Mouse (Mus musculus): ENCODE measurements around the gene St6gal1.

The St6gal1 gene

GRCm38 (mm10) chr16:23272521-23273230 lies 48.1 kb downstream of the St6gal1 start:
- peak in 1 of 2 experiments; percentile 8 for DNase-seq (ENCODE audit: low spot score in 2 of 2)

DNA sequence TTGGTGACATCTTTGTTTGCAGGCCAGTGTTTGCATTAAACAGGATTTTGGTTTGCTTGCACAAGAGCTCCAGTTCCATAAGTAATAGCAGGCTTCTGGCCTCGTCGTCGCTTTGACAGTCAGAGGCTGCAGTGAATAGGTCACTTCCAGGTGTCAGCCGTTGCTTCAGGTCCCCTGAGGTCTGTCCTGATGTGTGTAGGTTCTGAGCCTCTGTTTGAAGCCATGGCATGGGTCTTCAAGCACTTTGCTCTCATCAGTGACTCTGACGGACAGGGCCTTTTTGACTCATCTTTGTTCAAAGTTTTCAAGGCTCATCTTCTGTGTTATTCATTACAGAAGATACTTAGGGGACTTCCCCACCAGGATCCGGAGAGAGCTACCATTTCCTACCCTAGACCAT lies 49.5 kb downstream of the St6gal1 start:
- DNase-seq (ENCODE audit: low spot score in 2 of 2) = no peak

DNA sequence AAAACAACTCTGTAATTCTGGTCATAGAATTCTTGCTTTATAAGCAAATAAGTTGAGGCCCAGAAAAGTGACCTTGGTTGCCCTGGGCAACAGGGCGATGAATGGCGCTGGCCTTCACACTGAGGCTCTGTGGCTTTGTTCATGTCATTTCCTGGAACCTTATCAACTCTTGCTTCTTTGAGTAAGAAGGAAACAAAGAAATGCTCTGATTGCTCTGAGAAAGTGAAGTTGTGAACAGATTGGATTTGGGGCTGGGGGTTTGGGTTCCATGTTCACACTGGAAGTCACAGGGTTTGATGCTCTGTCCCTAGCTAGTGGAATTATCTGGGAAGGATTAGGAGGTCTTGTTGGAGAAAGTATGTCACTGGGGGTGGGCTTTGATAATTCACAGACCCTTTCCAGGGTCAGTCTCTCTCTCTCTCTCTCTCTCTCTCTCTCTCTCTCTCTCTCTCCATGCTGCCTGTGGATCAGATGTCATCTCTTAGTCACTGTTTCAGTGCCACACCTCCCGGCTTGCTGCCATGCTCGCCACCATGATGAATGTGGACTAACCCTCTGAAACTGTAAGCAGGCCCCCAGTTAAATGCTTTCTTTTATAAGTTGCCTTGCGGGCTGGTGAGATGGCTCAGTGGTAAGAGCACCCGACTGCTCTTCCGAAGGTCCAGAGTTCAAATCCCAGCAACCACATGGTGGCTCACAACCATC lies 50.2 kb downstream of the St6gal1 start:
- no peak for DNase-seq (ENCODE audit: low spot score in 2 of 2)

DNA sequence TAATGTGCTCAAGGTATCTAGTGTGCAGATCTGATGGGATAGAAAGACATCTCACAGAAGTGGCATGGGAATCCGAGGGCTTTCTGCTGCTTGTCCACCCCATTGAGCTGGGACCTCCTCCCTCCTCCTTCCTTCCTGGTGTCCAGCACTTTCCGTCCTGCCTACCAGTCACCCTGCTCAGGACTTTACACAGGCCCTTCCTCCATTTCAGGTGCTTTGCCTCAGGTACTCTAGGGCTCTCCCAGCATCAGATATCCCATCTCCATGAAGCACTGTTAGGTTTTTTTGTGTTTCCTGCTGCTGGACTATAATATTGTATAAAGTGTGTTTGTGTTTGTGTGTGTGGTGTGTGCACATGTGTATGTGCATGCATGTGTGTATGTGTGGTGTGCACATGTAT lies 51.1 kb downstream of the St6gal1 start:
- no peak for DNase-seq (ENCODE audit: low spot score in 2 of 2)

DNA sequence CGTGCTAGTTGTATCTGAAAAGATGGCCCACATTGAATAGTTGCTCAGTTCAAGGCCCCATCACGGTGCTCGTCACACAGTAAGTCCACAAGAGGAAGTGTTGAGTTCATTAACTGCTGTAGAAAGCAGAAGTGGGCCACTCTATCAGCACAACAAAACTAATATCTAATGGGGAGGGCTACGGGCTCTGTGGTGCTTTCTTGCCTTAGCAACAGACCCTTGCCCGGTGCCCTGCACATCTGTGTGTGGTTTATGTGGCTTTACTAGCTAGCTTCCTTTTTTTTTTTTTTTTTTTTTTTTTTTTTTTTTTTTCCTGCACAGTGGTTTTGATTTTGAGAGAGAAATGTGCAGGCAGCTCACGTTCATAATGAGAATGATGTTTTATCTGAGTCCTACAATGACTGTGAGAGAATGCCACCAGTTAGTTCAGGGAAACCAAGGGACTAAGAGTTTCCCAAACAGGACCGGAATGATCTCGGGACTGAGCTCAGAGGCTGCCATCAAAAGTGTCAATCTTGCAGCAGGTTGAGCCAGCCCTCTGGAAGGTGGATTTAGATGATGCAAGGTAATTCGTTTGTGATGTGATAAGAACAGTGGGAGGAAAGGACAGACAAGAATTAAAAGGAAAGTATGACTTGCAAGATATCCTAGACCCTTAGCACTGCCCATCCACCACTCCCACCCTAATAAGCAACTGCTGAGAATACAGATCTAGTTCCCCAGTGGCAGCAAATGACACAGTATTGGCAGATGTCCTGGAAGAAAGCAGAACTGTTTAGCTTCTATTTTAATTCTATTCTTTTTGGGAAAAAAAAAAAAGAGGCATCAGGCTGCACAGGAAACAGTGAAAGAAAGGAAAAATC lies 55.6 kb downstream of the St6gal1 start:
- DNase-seq (ENCODE audit: low spot score in 2 of 2) = peak in 1 of 2 experiments; percentile 55

GRCm38 (mm10) chr16:23280742-23281090 lies 56.2 kb downstream of the St6gal1 start:
- DNase-seq (ENCODE audit: low spot score in 2 of 2) = peak in 1 of 2 experiments; percentile 7

- no peak for DNase-seq (ENCODE audit: low spot score in 2 of 2)
Observed at GRCm38 (mm10) chr16:23282241-23282640, 57.7 kb downstream of the St6gal1 start.

DNA sequence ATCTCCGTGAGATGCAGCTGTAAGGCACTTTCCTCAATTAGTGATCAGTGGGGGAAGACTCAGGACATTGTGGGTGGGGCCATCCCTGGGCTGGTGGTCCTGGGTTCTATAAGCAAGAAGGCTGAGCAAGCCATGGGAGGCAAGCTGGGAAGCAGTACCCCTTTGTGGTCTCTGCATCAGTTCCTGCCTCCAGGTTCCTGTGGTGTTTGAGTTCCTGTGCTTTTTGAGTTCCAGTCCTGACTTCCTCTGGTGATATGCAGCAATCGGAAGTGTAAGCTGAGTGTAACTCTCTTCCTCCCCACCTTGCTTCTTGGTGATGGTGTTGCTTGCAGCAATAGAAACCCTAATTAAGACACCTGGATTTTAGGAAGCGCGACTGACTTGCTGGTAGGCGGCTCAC lies 58.4 kb downstream of the St6gal1 start:
- no peak for DNase-seq (ENCODE audit: low spot score in 2 of 2)

GRCm38 (mm10) chr16:23283677-23284076 lies 59.1 kb downstream of the St6gal1 start:
- DNase-seq (ENCODE audit: low spot score in 2 of 2) = peak in 1 of 2 experiments; percentile 8

DNA sequence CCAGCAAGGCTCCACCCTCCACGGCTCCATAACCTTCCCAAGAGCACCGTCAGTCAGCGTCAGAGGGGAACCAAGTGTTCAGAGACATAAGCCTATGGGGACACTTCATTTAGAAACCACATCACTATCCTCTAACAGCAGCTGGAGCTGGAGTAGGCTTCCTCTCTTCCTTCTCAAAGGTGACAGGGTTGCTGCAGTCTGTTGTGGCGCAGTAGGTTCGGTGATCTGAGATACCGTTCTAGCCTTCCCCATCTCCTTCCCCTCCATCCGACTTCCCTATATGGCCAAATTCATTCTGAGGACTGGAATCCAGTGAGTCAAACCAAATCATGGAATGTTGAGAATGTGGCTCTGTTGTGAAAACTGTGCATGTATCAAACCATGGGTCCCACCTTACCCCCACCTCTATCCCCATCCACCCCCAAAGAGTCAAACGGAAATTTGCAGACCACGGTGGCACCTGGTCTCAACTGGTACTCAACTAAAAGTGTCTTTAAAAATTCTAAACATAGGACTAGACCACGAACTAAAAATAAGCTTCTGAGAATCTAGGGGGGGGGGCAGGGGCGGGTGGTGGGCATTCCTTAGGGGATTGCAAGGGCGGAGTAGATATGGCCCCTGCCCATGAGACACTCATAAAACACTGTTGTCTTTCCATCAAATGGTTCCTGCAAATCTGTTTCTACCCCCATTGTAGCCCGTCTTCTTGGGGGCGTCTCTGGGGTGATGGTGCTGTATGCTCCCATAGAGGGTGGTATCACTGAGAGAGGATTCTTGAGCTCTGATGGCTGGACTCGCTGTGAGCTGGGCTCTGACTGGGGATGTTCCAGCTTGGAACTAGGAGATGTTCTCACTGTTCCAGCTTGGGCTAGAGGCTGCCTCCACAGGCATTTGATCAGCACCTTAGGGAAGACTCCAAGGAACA lies 60.2 kb downstream of the St6gal1 start:
- peak in 1 of 2 experiments; percentile 15 for DNase-seq (ENCODE audit: low spot score in 2 of 2)

DNA sequence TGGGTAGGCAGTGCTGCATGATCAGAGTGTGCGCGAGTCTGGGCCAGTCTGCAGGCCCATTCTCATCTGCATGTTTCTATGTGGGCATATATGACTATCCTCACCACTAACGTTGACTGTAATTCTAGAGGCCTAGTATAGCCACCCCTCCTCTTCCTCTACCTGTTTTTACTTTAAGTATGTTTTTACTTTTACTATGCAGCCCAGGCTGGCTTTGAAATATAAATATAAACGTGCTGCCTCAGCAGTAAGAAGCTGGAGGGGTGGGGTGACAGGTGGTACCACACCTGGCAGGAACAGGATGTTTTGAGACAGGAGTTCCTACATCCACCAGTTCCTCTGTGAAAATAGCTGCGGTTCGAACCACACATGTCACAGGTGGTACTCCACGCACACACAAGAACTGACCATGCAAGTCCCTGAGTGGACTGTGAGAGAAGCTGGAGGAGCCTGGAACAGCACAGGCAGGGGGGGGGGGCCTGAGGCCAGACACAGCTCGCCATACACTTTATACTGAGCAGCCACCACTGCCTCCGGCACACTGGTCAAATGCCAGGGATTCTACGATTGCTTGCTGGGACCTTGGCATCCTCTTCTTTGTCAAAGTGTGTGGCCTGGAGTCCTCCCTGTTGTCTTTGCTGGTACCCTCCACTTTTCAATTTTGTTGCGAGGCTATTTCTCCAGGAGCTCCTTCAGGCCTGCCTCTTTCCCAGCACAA lies 62.0 kb downstream of the St6gal1 start:
- DNase-seq (ENCODE audit: low spot score in 2 of 2) = no peak

GRCm38 (mm10) chr16:23287312-23288040 lies 62.9 kb downstream of the St6gal1 start:
- DNase-seq (ENCODE audit: low spot score in 2 of 2) = no peak

GRCm38 (mm10) chr16:23288103-23288502 lies 63.6 kb downstream of the St6gal1 start:
- DNase-seq (ENCODE audit: low spot score in 2 of 2) = no peak

- DNase-seq (ENCODE audit: low spot score in 2 of 2) = no peak
Observed at GRCm38 (mm10) chr16:23289424-23289823, 64.9 kb downstream of the St6gal1 start.

- no peak for DNase-seq (ENCODE audit: low spot score in 2 of 2)
Observed at GRCm38 (mm10) chr16:23290171-23290570, 65.6 kb downstream of the St6gal1 start.

GRCm38 (mm10) chr16:23291521-23291920 lies 67.0 kb downstream of the St6gal1 start:
- no peak for DNase-seq (ENCODE audit: low spot score in 2 of 2)

DNA sequence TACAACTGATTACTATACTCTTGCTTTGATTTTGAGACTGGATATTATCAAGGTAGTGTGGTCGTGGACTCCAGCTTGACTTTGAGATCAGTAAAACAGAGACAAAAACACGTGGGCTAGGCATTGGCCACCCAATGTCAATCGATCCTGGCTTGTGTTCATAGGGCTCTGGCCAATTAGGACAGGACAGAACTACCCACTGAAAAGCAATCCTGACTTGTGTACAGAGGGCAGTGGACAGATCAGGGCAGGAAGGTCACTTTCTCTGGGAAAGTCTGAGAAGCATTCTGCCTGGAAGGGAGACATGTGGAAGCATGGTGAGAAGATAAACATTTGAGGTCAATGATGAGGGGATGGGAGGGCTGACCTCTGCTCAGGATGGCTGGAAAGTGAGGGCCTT lies 69.7 kb downstream of the St6gal1 start:
- no peak for DNase-seq (ENCODE audit: low spot score in 2 of 2)

GRCm38 (mm10) chr16:23294747-23295146 lies 70.2 kb downstream of the St6gal1 start:
- DNase-seq (ENCODE audit: low spot score in 2 of 2) = no peak

DNA sequence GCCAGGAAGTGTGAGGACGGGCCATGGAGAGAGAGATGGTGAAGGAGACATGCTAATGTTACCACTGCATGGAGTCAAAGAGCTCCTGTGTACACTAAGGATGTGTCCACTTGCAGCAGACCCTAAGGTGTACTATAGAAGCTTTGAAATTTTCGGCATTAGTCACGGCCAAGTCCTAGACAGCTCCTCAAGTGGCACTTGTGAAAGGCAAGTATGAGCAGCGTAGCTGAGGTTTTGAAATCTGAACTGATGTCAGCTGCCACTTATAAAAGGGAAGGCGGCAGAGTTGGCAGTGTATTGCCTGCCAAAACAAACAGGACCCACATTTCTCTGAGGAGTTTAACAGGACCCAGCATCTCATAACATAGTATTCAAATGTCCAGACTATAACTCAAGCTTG lies 71.2 kb downstream of the St6gal1 start:
- no peak for DNase-seq (ENCODE audit: low spot score in 2 of 2)

GRCm38 (mm10) chr16:23296721-23297120 lies 72.2 kb downstream of the St6gal1 start:
- no peak for DNase-seq (ENCODE audit: low spot score in 2 of 2)
